Mouse (Mus musculus) skeletal muscle tissue, adult 2 months (tissue): ENCODE measurements at regions not wholly inside any gene's neighbourhood (a gene's known extent, or its start where the extent isn't known, plus 50 kb on each side); places are given as distances from the start of the nearest gene placed in this dataset.

ENCODE experiments used
- DNase-seq: peaks from one replicate; pipeline ENCODE4 v3.0.0-alpha.2; 2012; ENCODE audit warnings: low read depth, low spot score

- no peak for DNase-seq
Observed at GRCm38 (mm10) chr5:100992365-100992764, 146.9 kb downstream of the Gpat3 start.

DNA sequence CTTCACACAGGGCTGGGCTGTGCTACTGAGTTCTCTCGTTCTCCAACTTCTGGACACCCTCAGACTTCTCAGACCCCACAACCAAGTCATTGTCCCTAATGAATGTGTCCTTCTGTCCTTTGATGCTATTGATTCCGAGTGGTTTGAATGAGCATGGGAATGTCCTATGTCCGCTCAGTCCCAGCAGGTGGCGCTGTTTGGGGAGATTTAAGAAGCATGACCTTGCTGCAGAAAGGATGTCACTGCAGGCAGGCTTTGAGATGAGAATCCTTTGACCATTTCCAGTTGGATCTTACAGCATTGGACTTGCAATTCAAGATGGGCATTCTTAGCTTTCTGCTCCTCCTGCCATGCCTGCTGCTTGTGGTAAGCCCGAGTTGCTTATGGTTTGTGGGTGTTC is 146.1 kb downstream of the Gpat3 start:
- peak; percentile 1 for DNase-seq

DNA sequence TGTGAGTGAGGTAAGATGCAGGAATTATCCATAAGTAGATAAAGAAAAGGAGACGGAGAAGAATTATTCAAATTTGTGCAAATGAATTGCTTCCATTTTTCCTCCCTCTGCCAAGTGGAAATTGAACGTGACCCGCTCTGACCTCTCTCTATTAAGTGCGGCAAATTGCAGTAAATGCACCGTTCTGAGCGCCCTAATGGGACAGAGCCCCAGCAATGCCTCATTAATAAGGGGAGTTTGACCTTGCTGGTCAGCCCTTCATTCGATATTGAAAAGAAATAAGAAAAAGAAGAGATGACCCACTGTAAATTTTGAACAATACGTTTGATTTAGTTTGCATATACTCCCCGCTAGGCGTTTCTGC is 137.0 kb downstream of the Gpat3 start:
- DNase-seq, result no peak

DNA sequence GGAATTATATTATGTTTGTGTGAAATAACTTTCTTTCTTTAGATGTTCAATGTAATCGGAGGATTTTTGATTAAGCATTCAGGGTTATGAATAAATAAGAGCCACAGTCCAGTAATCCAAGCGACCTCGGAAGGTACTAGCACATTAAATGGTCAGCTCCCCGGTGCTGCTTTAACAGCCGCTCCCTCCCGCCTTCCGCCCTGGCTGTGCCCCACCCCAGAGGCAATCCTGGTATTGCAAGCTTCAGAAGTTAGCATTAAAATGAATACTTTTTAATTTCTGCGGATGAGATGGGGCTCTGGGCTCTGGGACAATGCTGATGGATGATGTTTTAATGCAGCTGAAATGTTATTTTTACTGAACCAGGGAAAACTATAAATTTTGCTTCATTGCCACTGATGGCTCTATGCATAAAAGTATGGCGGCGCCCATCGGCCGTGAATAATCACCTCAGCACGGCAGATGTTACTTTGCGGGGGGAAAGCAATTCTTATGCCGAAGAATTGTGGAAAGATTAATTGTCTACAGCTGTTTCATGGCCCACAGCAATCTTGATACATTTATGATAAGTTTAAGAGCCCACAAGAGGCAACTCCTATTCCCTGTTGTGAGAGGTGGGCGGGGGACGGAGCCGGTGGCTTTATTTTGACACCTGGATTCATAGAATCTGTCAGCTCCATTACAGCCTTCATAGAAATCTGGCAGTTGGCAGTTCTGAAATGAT is 136.5 kb downstream of the Gpat3 start:
- no peak for DNase-seq

DNA sequence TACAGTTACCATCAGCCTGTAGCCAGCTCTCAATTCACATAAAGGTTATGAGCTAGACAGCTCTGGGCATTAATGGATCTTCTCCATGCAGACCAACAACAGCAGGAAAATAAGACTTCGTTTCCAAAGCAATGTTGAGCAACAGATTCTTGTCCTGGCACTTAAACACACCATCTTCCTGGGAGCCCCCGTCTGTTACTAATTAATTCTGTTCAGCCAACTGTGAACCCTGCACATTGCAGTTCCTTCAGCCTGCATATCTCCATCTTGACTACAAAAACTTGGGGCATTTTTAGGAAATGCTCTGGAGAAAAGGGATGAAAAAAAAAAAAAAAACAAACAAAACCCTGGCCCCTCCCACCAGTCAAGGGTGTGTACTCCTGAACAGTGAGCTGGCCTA is 131.2 kb downstream of the Gpat3 start:
- no peak for DNase-seq

DNA sequence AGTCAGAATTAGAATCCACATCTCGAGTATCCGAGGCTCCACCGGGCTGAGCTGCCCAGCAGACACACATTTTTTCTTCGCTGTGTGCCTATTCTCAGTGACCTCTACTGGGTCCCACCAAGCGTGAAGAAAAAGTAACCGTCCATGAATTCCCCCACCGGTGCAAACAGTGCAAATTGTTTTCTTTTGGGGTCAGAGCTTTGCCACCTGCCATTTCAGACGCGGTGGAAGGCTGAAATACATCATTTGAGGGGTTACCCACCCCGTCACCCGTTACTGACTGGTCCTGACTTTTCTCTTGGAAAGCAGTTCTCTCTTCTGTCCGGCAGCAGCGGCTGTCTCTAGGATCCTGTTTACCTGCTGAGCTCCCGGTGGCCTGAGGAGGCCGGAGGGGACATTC is 105.7 kb downstream of the Gpat3 start:
- no peak for DNase-seq
